Mouse (Mus musculus) heart, adult 2 months (tissue): ENCODE results near the gene Acadsb.

ENCODE experiments used
- CTCF ChIP-seq: fragments of 200-600 bp; IDR thresholded peaks from 2 replicates; pipeline ENCODE4 v1.8.1; 2022; ENCODE audit warnings: antibody characterized with exemption, mild to moderate bottlenecking, moderate library complexity
- EP300 ChIP-seq: fragments of 200-500 bp; IDR thresholded peaks from 2 replicates; pipeline ENCODE4 v1.6.1; 2011; ENCODE audit warnings: low read depth, low read length, control low read depth; ENCODE audit not compliant: insufficient read depth
- POLR2A ChIP-seq: fragments of 200-500 bp; IDR thresholded peaks from 2 replicates; pipeline ENCODE4 v1.6.1; 2011; ENCODE audit warnings: mild to moderate bottlenecking, low read depth, low read length, control low read depth; ENCODE audit not compliant: insufficient read depth

GRCm38 (mm10) chr7:131478403-131478802 is 68.0 kb downstream of the Acadsb start:
- no peak for TF ChIP-seq CTCF
- no peak for TF ChIP-seq POLR2A
- no peak for TF ChIP-seq EP300
